9 mouse cellular contexts compared by ENCODE assay signal in genomic region chr6:127766641-127767200, GRCm38 (mm10). TPM values are rescaled to one million over a fixed set of nuclear protein-coding genes. Genes with fewer than 3 reads are reported as not detected.
A peak's percentile ranks its signal among the peaks of the same experiment; 100 is the strongest.
DNase-seq lines count a peak whose midpoint lies in the region; ATAC-seq lines count a peak whose summit lies in the region.
"Had no signal": no experiment of that assay in that cellular context is flagged by ENCODE, and none has a peak within 500 bp of the region (broad histone marks: within the 10 kb centered on the region; RNA-seq: fewer than 3 reads in every experiment).

No protein-coding gene starts in this region.

- H3K27me3 ChIP-seq in heart, embryonic 10.5 days (ENCODE audit: insufficient read depth, poor library complexity, severe bottlenecking), result peaks cover 73% of the 10 kb centered on the region
- 0 out of 2 replicates have a peak, but pooled peaks cover 2% of the 10 kb centered on the region for H3K27me3 ChIP-seq in hindbrain, embryonic 15.5 days
- H3K27me3 ChIP-seq in midbrain, embryonic 11.5 days (ENCODE audit: control insufficient read depth, insufficient read depth, low read length), result peaks cover 25% of the 10 kb centered on the region

- peak overlapping the region; percentile 86 for H3K4me2 ChIP-seq in hindbrain, embryonic 15.5 days
- peak overlapping the region; percentile 97 for H3K4me2 ChIP-seq in midbrain, embryonic 11.5 days

- peak overlapping the region; percentile 67 for H3K4me3 ChIP-seq in heart, embryonic 10.5 days
- peak overlapping the region; percentile 58 for H3K4me3 ChIP-seq in hindbrain, embryonic 15.5 days
- H3K4me3 ChIP-seq in midbrain, embryonic 11.5 days (ENCODE audit: low read depth, low read length), result peak overlapping the region; percentile 72
- H3K4me3 ChIP-seq: erythroblast, embryonic 14.5 days had no signal

- peak overlapping the region; percentile 79 for H3K27ac ChIP-seq in heart, embryonic 10.5 days
- H3K27ac ChIP-seq in hindbrain, embryonic 15.5 days (replicated peaks), result peak overlapping the region; percentile 77
- peak overlapping the region; percentile 61 for H3K27ac ChIP-seq in midbrain, embryonic 11.5 days (ENCODE audit: low read depth, low read length)

- peak overlapping the region; percentile 48 for H3K9ac ChIP-seq in hindbrain, embryonic 15.5 days
- H3K9ac ChIP-seq in midbrain, embryonic 11.5 days (ENCODE audit: low read length), result peak overlapping the region; percentile 77

- no peaks in the 10 kb centered on the region for H3K9me3 ChIP-seq in heart, embryonic 10.5 days
- no peaks in the 10 kb centered on the region for H3K9me3 ChIP-seq in hindbrain, embryonic 15.5 days
- H3K9me3 ChIP-seq in midbrain, embryonic 11.5 days (ENCODE audit: control insufficient read depth, low read length), result no peaks in the 10 kb centered on the region

- peaks cover 57% of the 10 kb centered on the region for H3K4me1 ChIP-seq in heart, embryonic 10.5 days
- peaks cover 57% of the 10 kb centered on the region for H3K4me1 ChIP-seq in hindbrain, embryonic 15.5 days (replicated peaks)
- H3K4me1 ChIP-seq in midbrain, embryonic 11.5 days (ENCODE audit: control insufficient read depth, insufficient read depth, low read length), result peaks cover 28% of the 10 kb centered on the region

- H3K36me3 ChIP-seq in heart, embryonic 10.5 days, result no peaks in the 10 kb centered on the region
- no peaks in the 10 kb centered on the region for H3K36me3 ChIP-seq in hindbrain, embryonic 15.5 days
- H3K36me3 ChIP-seq in midbrain, embryonic 11.5 days (ENCODE audit: control insufficient read depth, insufficient read depth, low read length), result no peaks in the 10 kb centered on the region

- under 1% methylated on average over 28 of the region's 28 CpGs for WGBS in heart, embryonic 10.5 days
- under 1% methylated on average over 28 of the region's 28 CpGs for WGBS in hindbrain, embryonic 15.5 days
- WGBS in midbrain, embryonic 11.5 days, result under 1% methylated on average over 28 of the region's 28 CpGs

- DNase-seq in heart, embryonic 10.5 days (ENCODE audit: low spot score), result peak; percentile 87
- no peak for DNase-seq in heart, adult 11 months
- peak; percentile 61 for DNase-seq in embryo, embryonic 11 days
- peak; percentile 93 for DNase-seq in midbrain, embryonic 11.5 days (ENCODE audit: low spot score, missing footprints)
- no peak for DNase-seq in ovary, postnatal 36 days (ENCODE audit: low spot score)
- no peak for DNase-seq in urinary bladder, postnatal 4 days (ENCODE audit: low spot score in 2 of 2)
- no peak for DNase-seq in gastrocnemius, adult 8-10 months (ENCODE audit: low spot score in 2 of 2)

- ATAC-seq in hindbrain, embryonic 15.5 days (ENCODE audit: low FRiP score, low read depth), result peak; percentile 42
- ATAC-seq in midbrain, embryonic 11.5 days (ENCODE audit: low FRiP score), result peak; percentile 53

RNA-seq across cellular contexts. Expression of gene Prmt8, which starts 2.6 kb away (rescaled TPM):
- 2.0 and 2.9 TPM in 2 replicates for polyA plus RNA-seq in heart, embryonic 10.5 days (2016; fragmentation: Nextera tagmentation; extraction: Ambion mirVana)
- polyA plus RNA-seq in hindbrain, embryonic 15.5 days (2015; fragmentation: Nextera tagmentation; extraction: Ambion mirVana), result 33.8 and 34.4 TPM in 2 replicates
- 27.4 and 29.2 TPM in 2 replicates for polyA plus RNA-seq in midbrain, embryonic 11.5 days (2014; fragmentation: Nextera tagmentation; extraction: Ambion mirVana)
- total RNA-seq in gastrocnemius, adult 8-10 months (2022), result not detected
- polyA plus RNA-seq: erythroblast, embryonic 14.5 days had no signal

Comparison
In these comparisons a context has a peak if more than half of its experiments do, and no peak if none do; other contexts are left out.
1. DNase-seq: peak in heart, embryonic 10.5 days (single experiment), embryo, embryonic 11 days (single experiment) and midbrain, embryonic 11.5 days (single experiment); none in heart, adult 11 months (single experiment), ovary, postnatal 36 days (single experiment), urinary bladder, postnatal 4 days (0 of 2) and gastrocnemius, adult 8-10 months (0 of 2).
2. Peak in every context shown above with its lines, with median percentiles within 50 percentile points of each other: H3K27ac ChIP-seq and H3K4me3 ChIP-seq.